Mouse (Mus musculus): Measurements from ENCODE around the gene Ttc39b.

Gene Ttc39b

DNA sequence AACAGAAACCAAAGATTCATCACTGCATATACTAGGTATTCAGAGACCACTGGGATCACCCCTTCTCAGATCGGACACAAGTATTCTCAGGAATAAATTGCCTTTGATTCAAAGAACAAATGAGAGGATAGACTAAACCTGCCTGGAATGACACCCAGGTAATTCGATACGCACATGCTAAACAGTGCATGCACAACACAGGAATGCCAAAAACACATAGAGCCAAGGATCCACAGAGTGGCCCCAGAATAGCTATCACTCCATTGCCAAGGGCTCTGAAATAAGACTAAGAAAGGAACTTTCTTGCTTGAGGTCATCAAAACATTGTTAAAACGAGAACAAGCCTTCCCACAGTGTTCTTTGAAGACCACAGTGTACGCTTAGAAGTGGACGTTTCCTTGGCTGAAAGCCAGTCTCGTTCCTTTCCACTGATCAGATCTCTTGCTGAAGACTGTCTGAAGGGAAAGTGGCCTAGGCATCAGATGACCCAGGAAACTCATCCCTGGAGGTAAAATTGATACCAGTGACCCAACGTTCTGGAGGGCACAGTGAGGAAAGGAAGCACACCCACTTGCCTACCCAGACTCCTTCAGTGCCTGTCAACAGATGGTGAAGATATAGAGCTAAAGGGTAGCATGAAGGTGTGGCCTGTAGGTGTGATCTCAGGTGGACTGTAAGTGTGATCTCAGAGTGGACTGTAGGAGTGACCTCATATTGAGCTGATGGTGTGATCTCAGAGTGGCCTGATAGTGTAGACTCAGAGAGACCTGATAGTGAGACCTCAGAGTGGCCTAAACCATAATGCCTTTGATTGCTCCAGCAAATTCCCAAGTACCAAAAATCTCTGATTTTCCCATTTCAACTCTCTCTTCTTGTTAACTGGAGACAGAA lies 141.6 kb downstream of the Ttc39b start:
- DNase-seq, result no peak

GRCm38 (mm10) chr4:83177471-83177870 lies 146.6 kb downstream of the Ttc39b start:
- DNase-seq, result no peak

DNA sequence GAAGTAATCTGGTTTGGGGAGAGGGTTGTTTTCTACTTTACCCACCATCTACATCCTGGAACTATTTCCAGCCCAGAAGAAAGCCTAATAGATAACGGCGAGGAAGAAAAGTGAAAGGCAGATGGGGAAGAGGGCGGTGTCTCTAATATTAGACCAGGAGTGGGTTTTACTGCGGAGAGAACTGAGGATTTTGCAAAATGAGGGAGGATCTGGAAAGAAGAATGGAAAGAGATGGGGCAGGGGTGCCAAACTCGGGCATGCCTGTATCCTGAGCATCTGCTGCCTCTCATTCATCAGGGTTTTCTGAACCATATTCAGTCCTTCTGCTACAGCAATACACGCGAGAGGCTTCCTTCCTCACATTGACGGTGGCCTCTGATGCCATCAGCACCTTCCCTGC lies 149.1 kb downstream of the Ttc39b start:
- no peak for DNase-seq

DNA sequence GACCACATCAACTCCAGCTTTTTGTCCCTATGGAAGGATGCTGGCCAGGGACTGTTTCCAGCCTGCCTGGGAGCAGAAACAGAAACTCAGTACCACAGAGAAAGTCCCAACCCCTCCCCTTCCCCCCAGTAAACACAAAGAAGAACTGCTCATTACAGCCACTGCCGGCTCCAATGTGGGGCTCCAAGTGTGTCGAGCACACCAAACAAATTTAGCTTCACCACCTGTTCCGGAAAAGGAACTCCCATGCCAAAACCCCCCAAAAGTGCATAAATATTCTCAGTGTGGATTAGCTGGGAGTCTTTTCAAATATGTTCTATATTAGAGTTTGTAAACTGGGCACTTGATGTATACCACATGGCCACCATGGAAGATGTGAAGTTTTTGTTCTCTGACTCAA lies 151.8 kb downstream of the Ttc39b start:
- no peak for DNase-seq

- no peak for DNase-seq
Measured at GRCm38 (mm10) chr4:83170741-83171140, 153.3 kb downstream of the Ttc39b start.
